Mouse (Mus musculus) hindbrain, embryonic 12.5 days (tissue): ENCODE data around the gene Gm49368. TPM values are rescaled to one million over a fixed set of nuclear protein-coding genes. Genes with fewer than 3 reads are reported as not detected.

Experiments used
- ATAC-seq: fragments of 200-750 bp; cut with Nextera tagmentation; 2 replicates; pipeline ENCODE4 v1.8.0; 2017; ENCODE audit warnings: moderate TSS enrichment; ENCODE audit not compliant: low FRiP score
- H3K27ac ChIP-seq: fragments of 300-500 bp; sonication (generic); 2 replicates; pipeline ENCODE4 v1.5.1; 2016; ENCODE audit warnings: mild to moderate bottlenecking
- H3K27me3 ChIP-seq: fragments of 300-500 bp; sonication (generic); 2 replicates; pipeline ENCODE4 v1.6.1; 2016; ENCODE audit warnings: mild to moderate bottlenecking
- H3K36me3 ChIP-seq: fragments of 300-500 bp; sonication (generic); 2 replicates; pipeline ENCODE4 v1.6.1; 2016; ENCODE audit warnings: mild to moderate bottlenecking
- H3K4me1 ChIP-seq: fragments of 300-500 bp; sonication (generic); 2 replicates; pipeline ENCODE4 v1.6.1; 2016
- H3K4me2 ChIP-seq: fragments of 300-500 bp; sonication (generic); replicated peaks from 2 replicates; pipeline ENCODE4 v1.6.1; 2016; ENCODE audit warnings: mild to moderate bottlenecking
- H3K4me3 ChIP-seq: fragments of 300-500 bp; sonication (generic); 2 replicates; pipeline ENCODE4 v1.5.1; 2016; ENCODE audit warnings: mild to moderate bottlenecking
- H3K9ac ChIP-seq: fragments of 300-500 bp; sonication (generic); 2 replicates; pipeline ENCODE4 v1.6.1; 2016; ENCODE audit warnings: mild to moderate bottlenecking, moderate library complexity
- H3K9me3 ChIP-seq: fragments of 300-500 bp; sonication (generic); replicated peaks from 2 replicates; pipeline ENCODE4 v1.6.1; 2016; ENCODE audit warnings: mild to moderate bottlenecking
- WGBS: fragments of 180-500 bp; shearing (Covaris S2); methylation state at CpG from one replicate; pipeline ENCODE4 v1.1.7; 2016; 5-methylcytosine and 5-hydroxymethylcytosine counted together
- polyA plus RNA-seq: library from polyadenylated mRNA; unstranded; fragments of >200 nt; fragmentation: Nextera tagmentation; extraction: Ambion mirVana; gene quantifications from 2 replicates; pipeline ENCODE4 v1.2.1, GENCODE M21; 2016

The Gm49368 gene
- polyA plus RNA-seq, 1 experiment from 2014 or later = not detected

- ATAC-seq = no peak
- Histone ChIP-seq H3K9me3 (no peaks in the 10 kb centered on the region), H3K9ac (no peak overlapping the region), H3K4me2 (no peak overlapping the region), H3K4me1 (0 out of 2 replicates have a peak, but pooled peaks cover 2% of the 10 kb centered on the region), H3K27me3 (no peaks in the 10 kb centered on the region), H3K27ac (no peak overlapping the region), H3K4me3 (no peak overlapping the region), H3K36me3 (no peaks in the 10 kb centered on the region)
- WGBS = 94% methylated on average over 11 of the region's 11 CpGs
Observed at GRCm38 (mm10) chr7:128114371-128115105, 52.1 kb downstream of the Gm49368 start.

GRCm38 (mm10) chr7:128115211-128115958, 52.9 kb downstream of the Gm49368 start:
- no peak overlapping the region for H3K4me3 ChIP-seq
- H3K36me3 ChIP-seq = no peaks in the 10 kb centered on the region
- 78% methylated on average over 5 of the region's 5 CpGs for WGBS
- no peak overlapping the region for H3K27ac ChIP-seq
- 0 out of 2 replicates have a peak, but pooled peaks cover 2% of the 10 kb centered on the region for H3K4me1 ChIP-seq
- no peaks in the 10 kb centered on the region for H3K9me3 ChIP-seq
- no peak overlapping the region for H3K9ac ChIP-seq
- H3K4me2 ChIP-seq = no peak overlapping the region
- H3K27me3 ChIP-seq = no peaks in the 10 kb centered on the region
- no peak for ATAC-seq

GRCm38 (mm10) chr7:128116396-128116795, 53.9 kb downstream of the Gm49368 start:
- ATAC-seq = no peak
- WGBS = 97% methylated on average over 5 of the region's 5 CpGs
- no peak overlapping the region for H3K4me3 ChIP-seq

GRCm38 (mm10) chr7:128119726-128120490, 57.4 kb downstream of the Gm49368 start:
- Histone ChIP-seq H3K4me2 (no peak overlapping the region), H3K9me3 (no peaks in the 10 kb centered on the region), H3K9ac (no peak overlapping the region), H3K27me3 (no peaks in the 10 kb centered on the region), H3K4me1 (no peaks in the 10 kb centered on the region), H3K27ac (no peak overlapping the region), H3K36me3 (no peaks in the 10 kb centered on the region), H3K4me3 (no peak overlapping the region)
- 85% methylated on average over 6 of the region's 6 CpGs for WGBS
- ATAC-seq = no peak

More at GRCm38 (mm10) chr7:128116396-128116795, 53.9 kb downstream of the Gm49368 start:
- Histone ChIP-seq H3K27ac (no peak overlapping the region), H3K36me3 (no peaks in the 10 kb centered on the region), H3K27me3 (no peaks in the 10 kb centered on the region), H3K9ac (no peak overlapping the region), H3K4me1 (0 out of 2 replicates have a peak, but pooled peaks cover 2% of the 10 kb centered on the region), H3K4me2 (no peak overlapping the region), H3K9me3 (no peaks in the 10 kb centered on the region)

GRCm38 (mm10) chr7:128128741-128129720, 66.5 kb downstream of the Gm49368 start, which contains the start of gene Itgax:
Gene Itgax (plus strand): TSS chr7:128129547.
- Histone ChIP-seq H3K36me3 (no peaks in the 10 kb centered on the region), H3K4me1 (no peaks in the 10 kb centered on the region), H3K4me2 (no peak within 1 kb of the TSS), H3K27me3 (no peaks in the 10 kb centered on the region), H3K4me3 (no peak within 1 kb of the TSS), H3K27ac (no peak within 1 kb of the TSS), H3K9ac (no peak within 1 kb of the TSS), H3K9me3 (no peaks in the 10 kb centered on the region)
- no peak for ATAC-seq
- WGBS = 91% methylated on average over 8 of the region's 8 CpGs

- Histone ChIP-seq H3K9me3 (no peaks in the 10 kb centered on the region), H3K27ac (no peak overlapping the region), H3K4me2 (no peak overlapping the region), H3K9ac (no peak overlapping the region), H3K4me1 (no peaks in the 10 kb centered on the region), H3K4me3 (no peak overlapping the region), H3K36me3 (no peaks in the 10 kb centered on the region), H3K27me3 (no peaks in the 10 kb centered on the region)
- no peak for ATAC-seq
- WGBS = 91% methylated on average over 5 of the region's 5 CpGs
Observed at GRCm38 (mm10) chr7:128132148-128132547, 69.7 kb downstream of the Gm49368 start.

- Histone ChIP-seq H3K9ac (no peak overlapping the region), H3K36me3 (no peaks in the 10 kb centered on the region), H3K27ac (no peak overlapping the region), H3K4me1 (no peaks in the 10 kb centered on the region), H3K9me3 (no peaks in the 10 kb centered on the region), H3K27me3 (no peaks in the 10 kb centered on the region), H3K4me2 (no peak overlapping the region), H3K4me3 (no peak overlapping the region)
- ATAC-seq = no peak
- 89% methylated on average over 2 of the region's 2 CpGs for whole genome bisulfite sequencing
Observed at GRCm38 (mm10) chr7:128133596-128133995, 71.1 kb downstream of the Gm49368 start.

GRCm38 (mm10) chr7:128136927-128137326, 74.4 kb downstream of the Gm49368 start:
- Histone ChIP-seq H3K4me2 (no peak overlapping the region), H3K27ac (no peak overlapping the region), H3K4me1 (no peaks in the 10 kb centered on the region), H3K27me3 (no peaks in the 10 kb centered on the region), H3K4me3 (no peak overlapping the region), H3K9me3 (no peaks in the 10 kb centered on the region), H3K36me3 (no peaks in the 10 kb centered on the region), H3K9ac (no peak overlapping the region)
- 52% methylated on average over 4 of the region's 4 CpGs for WGBS
- ATAC-seq = no peak

GRCm38 (mm10) chr7:128139611-128140010, 77.1 kb downstream of the Gm49368 start:
- no peaks in the 10 kb centered on the region for H3K27me3 ChIP-seq
- no peaks in the 10 kb centered on the region for H3K9me3 ChIP-seq
- no peaks in the 10 kb centered on the region for H3K4me1 ChIP-seq
- no peak overlapping the region for H3K9ac ChIP-seq
- no peak for ATAC-seq
- H3K27ac ChIP-seq = no peak overlapping the region
- H3K36me3 ChIP-seq = no peaks in the 10 kb centered on the region
- H3K4me2 ChIP-seq = no peak overlapping the region
- 93% methylated on average over 6 of the region's 6 CpGs for WGBS
- no peak overlapping the region for H3K4me3 ChIP-seq

- no peak overlapping the region for H3K9ac ChIP-seq
- ATAC-seq = no peak
- H3K4me3 ChIP-seq = no peak overlapping the region
- H3K27ac ChIP-seq = no peak overlapping the region
- WGBS = 89% methylated on average over 8 of the region's 8 CpGs
- no peaks in the 10 kb centered on the region for H3K27me3 ChIP-seq
- H3K9me3 ChIP-seq = no peaks in the 10 kb centered on the region
- no peaks in the 10 kb centered on the region for H3K36me3 ChIP-seq
- H3K4me2 ChIP-seq = no peak overlapping the region
- H3K4me1 ChIP-seq = no peaks in the 10 kb centered on the region
Observed at GRCm38 (mm10) chr7:128150970-128151369, 88.5 kb downstream of the Gm49368 start.

- 96% methylated on average over 21 of the region's 21 CpGs for WGBS
- Histone ChIP-seq H3K4me3 (no peak within 1 kb of the TSS), H3K9ac (no peak within 1 kb of the TSS), H3K9me3 (no peaks in the 10 kb centered on the region), H3K4me1 (no peaks in the 10 kb centered on the region), H3K4me2 (no peak within 1 kb of the TSS), H3K36me3 (no peaks in the 10 kb centered on the region), H3K27me3 (no peaks in the 10 kb centered on the region), H3K27ac (no peak within 1 kb of the TSS)
- ATAC-seq = no peak
Observed at GRCm38 (mm10) chr7:128154076-128154475, 91.6 kb downstream of the Gm49368 start, which contains the start of gene Itgad. Gene Itgad (plus strand): TSS chr7:128154376.
